Mouse (Mus musculus) bone marrow, adult 2 months (tissue): ENCODE measurements around the gene Sec22c. TPM values are rescaled to one million over a fixed set of nuclear protein-coding genes. Genes with fewer than 3 reads are reported as not detected.

Source experiments
- H3K27ac ChIP-seq: fragments of 200-500 bp; 2 replicates; pipeline ENCODE4 v1.5.1; 2012; ENCODE audit warnings: low read depth, mild to moderate bottlenecking, control low read depth, inconsistent platforms, low read length; ENCODE audit not compliant: control insufficient read depth, poor library complexity, insufficient read depth
- H3K4me1 ChIP-seq: fragments of 200-500 bp; 2 replicates; pipeline ENCODE4 v1.6.1; 2011; ENCODE audit warnings: low read length; ENCODE audit not compliant: control insufficient read depth, insufficient read depth
- H3K4me3 ChIP-seq: fragments of 200-500 bp; replicated peaks from 2 replicates; pipeline ENCODE3; 2011; ENCODE audit warnings: mild to moderate bottlenecking, low read depth, low read length, control low read depth; ENCODE audit not compliant: control insufficient read depth
- CTCF ChIP-seq: fragments of 200-500 bp; IDR thresholded peaks from 2 replicates; pipeline ENCODE4 v1.5.1; 2011; ENCODE audit warnings: low read length, control low read depth; ENCODE audit not compliant: control insufficient read depth, insufficient read depth
- POLR2A ChIP-seq: fragments of 200-500 bp; IDR thresholded peaks from 2 replicates; pipeline ENCODE4 v1.6.1; 2011; ENCODE audit warnings: low read depth, mild to moderate bottlenecking, control low read depth, low read length, borderline replicate concordance; ENCODE audit not compliant: control insufficient read depth
- WGBS: fragments of 180-500 bp; shearing (Covaris S2); methylation state at CpG from one replicate; pipeline ENCODE4 v1.1.7; 2018; 5-methylcytosine and 5-hydroxymethylcytosine counted together
- polyA plus RNA-seq: library from polyadenylated mRNA; stranded (reverse); fragments of >200 nt; gene quantifications from 2 replicates; pipeline ENCODE4 v1.2.4, GENCODE M21; 2011; ENCODE audit warnings: low replicate concordance; ENCODE audit not compliant: missing spikeins, insufficient read depth, insufficient read length

Gene Sec22c
- polyA plus RNA-seq, 1 experiment: 8.3 TPM

DNA sequence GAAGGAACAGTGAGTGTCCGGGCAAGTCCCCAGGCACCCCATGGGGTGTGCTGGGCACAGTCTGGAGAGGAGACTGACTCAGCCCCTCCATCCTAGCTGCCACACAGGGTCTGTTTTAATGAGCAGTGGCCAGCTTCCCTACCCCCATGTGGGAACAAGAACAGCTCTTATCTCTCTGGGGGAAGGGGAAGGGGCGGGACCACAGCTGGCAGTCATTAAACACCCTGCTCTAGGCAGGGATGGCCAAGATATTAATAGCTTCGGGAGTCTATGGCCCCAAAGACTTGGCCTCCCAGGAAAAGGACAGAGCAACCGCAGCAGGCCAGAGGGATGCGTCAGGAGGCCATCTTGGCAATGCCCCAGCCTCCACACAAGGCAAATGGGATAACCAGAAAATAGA is 33.0 kb downstream of the Sec22c start:
- 37% methylated on average over 5 of the region's 5 CpGs for WGBS
- TF ChIP-seq CTCF: no peak
- no peak for TF ChIP-seq POLR2A

GRCm38 (mm10) chr9:121671300-121671699 is 34.0 kb downstream of the Sec22c start:
- peaks cover 11% of the 10 kb centered on the region; the same call in 1 of the 2 replicates for H3K4me1 ChIP-seq
- H3K4me3 ChIP-seq: no peak overlapping the region
- TF ChIP-seq CTCF: peak; percentile 77
- no peak for TF ChIP-seq POLR2A
- H3K27ac ChIP-seq: no peak overlapping the region
- 30% methylated on average over 7 of the region's 7 CpGs for WGBS

More for the DNA sequence above, 33.0 kb downstream of the Sec22c start:
- Histone ChIP-seq H3K27ac (no peak overlapping the region), H3K4me1 (peaks cover 17% of the 10 kb centered on the region), H3K4me3 (no peak overlapping the region)

- Histone ChIP-seq H3K4me3 (peak overlapping the region; percentile 65), H3K4me1 (peaks cover 10% of the 10 kb centered on the region; the same call in 1 of the 2 replicates), H3K27ac (peak overlapping the region; percentile 33; the same call in 1 of the 2 replicates)
- WGBS: under 1% methylated on average over 28 of the region's 28 CpGs
- TF ChIP-seq POLR2A: no peak
- TF ChIP-seq CTCF: peak; percentile 76
These were observed 35.9 kb downstream of the Sec22c start for GRCm38 (mm10) chr9:121669348-121669791.

- peak overlapping the region; percentile 46 for H3K27ac ChIP-seq
- TF ChIP-seq POLR2A (no peak), CTCF (no peak)
- 34% methylated on average over 11 of the region's 11 CpGs for WGBS
- H3K4me1 ChIP-seq: peaks cover 6% of the 10 kb centered on the region; the same call in 1 of the 2 replicates
- peak overlapping the region; percentile 47 for H3K4me3 ChIP-seq
These were observed 37.5 kb downstream of the Sec22c start for GRCm38 (mm10) chr9:121667822-121668221.

DNA sequence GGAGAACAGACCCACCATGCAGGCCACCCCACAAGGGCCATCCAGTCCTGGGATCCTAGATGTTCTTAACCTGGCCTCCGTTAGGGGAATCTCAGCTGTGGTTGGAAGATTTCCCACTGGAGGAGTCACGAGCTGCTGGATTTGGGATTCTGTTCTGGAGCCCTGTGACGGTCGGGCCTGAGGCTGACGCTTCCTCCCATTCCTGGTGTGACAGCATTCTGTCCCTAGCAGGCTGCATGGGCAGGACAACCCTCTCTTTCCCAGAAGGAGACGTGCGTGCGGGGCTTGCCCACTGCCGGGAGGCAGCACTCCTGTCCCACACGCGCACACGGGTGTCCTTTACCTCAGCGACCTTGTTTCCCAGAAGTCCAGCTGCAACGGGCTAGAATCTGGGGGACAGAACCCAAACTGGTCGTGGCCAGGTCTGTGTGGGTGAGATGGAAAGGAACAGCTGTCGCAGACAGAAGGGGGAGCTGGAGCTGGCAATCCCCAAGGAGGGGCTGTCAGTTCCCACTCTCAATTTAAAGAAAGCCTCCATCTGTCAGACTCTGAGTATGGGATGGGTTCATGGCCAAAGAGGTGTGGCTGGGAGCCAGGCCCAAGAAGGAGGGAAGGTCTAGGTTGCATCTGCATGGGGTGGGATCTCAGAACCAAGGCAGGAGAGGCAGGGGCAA is 38.2 kb downstream of the Sec22c start:
- Histone ChIP-seq H3K4me3 (no peak overlapping the region), H3K4me1 (peaks cover 6% of the 10 kb centered on the region; the same call in 1 of the 2 replicates), H3K27ac (no peak overlapping the region)
- TF ChIP-seq CTCF (no peak), POLR2A (no peak)
- 86% methylated on average over 16 of the region's 16 CpGs for WGBS

DNA sequence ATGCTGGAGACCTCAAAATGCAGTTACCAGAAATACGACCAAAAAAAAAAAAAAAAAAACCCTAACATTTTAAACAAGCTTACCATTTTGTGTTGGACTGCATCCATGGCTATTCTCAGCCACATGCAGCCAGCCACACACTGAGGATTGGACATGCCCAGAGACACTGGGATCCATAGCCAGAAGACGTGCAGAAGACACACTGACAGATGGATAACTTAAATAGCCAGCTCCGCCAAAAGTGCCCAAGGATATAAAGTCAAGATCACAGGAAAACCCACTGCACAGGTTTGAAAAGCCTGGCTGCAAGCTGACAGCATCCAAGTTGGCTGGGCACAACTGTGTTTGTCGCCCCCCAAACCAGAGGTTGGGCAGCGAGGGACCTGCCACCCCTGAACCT is 41.2 kb downstream of the Sec22c start:
- Histone ChIP-seq H3K4me3 (no peak overlapping the region), H3K27ac (no peak overlapping the region), H3K4me1 (peaks cover 2% of the 10 kb centered on the region; the same call in 1 of the 2 replicates)
- TF ChIP-seq POLR2A (no peak), CTCF (no peak)
- WGBS: 74% methylated on average over 5 of the region's 5 CpGs

DNA sequence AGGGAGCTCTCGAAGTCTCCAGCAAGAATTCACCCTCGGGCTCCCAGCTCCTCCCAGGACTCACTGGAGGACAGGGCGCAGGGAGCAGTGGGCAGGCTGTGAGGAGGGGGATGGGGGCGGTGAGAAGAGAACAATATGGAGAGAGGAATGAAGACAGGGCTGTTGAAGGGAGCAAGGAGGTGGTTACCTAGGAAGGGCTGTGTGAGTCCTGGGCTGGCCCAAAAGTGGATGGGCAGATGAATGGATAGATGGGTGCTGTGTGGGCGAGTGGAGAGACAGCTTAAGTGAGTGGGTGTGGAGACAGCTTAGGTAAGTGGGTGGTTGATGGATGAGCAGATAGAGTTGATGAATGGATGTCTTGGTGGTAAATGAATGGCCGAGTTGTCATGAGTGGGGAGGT is 41.8 kb downstream of the Sec22c start:
- no peak overlapping the region for H3K4me3 ChIP-seq
- no peak overlapping the region for H3K27ac ChIP-seq
- 77% methylated on average over 6 of the region's 6 CpGs for WGBS
- TF ChIP-seq CTCF (no peak), POLR2A (no peak)
- H3K4me1 ChIP-seq: peaks cover 2% of the 10 kb centered on the region; the same call in 1 of the 2 replicates

DNA sequence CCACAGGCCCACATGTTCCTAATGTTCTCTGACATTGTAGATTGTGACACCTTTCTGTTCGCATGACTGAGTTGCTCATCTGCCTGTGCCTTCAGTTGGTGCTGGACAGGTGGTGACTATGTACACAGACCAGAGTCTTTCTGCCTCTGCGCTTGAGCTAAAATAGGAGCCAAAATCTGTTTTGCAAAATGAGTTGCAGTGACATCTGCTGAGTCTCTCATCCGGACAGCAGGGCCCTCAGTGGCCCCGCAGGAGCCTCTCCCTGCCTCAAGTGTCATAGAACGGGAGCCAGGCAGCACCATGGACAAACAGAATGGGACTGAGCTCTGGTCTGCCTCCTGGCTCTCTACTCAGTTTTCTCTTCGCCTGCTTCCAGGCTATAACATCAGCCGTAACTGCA is 45.5 kb downstream of the Sec22c start:
- TF ChIP-seq POLR2A: no peak
- no peak for TF ChIP-seq CTCF
- WGBS: 79% methylated on average over 7 of the region's 7 CpGs
- no peaks in the 10 kb centered on the region for H3K4me1 ChIP-seq
- H3K4me3 ChIP-seq: no peak overlapping the region
- H3K27ac ChIP-seq: no peak overlapping the region

DNA sequence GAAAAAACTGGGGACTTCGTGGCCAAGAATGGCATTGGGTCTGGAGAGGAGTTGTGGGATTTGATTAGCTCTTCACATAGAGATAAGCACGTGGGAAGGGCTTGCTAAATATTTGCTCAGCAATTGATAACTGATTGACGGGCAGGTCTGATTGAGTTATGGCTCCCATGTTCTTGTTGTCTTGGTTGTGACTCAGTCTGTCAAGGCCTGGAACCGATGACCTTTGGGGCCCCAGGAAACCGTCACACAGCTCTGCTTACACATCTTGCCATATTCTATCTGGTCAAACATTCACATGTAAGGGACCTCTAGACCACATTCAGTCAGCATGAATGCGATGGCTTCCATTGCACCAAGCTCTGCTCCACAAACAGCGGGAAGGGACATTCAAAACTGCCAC is 47.0 kb downstream of the Sec22c start:
- WGBS: 71% methylated on average over 7 of the region's 7 CpGs
- H3K27ac ChIP-seq: no peak overlapping the region
- no peak for TF ChIP-seq POLR2A
- TF ChIP-seq CTCF: no peak
- no peak overlapping the region for H3K4me3 ChIP-seq
- no peaks in the 10 kb centered on the region for H3K4me1 ChIP-seq
